Mouse (Mus musculus): ENCODE results near the gene Pdzd3.

DNA sequence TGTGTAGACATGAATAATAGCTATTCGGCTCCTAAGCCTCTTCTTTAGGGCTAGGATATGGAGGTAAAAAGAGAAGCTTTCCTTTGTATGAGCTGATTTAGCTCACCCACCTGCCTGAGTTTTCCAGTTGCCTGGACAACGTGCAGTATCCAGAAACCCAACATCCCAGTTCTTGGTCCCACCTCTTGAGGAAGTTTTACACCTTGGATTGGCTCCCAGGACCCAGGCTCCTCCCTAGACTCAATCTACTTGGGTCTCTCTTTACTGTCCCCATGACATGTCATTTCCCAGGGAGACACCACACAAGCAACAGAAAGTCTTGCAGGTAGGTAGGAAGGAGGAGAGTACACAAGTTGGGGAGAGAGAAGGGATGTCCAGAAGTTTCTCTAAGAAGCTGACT is 10.9 kb downstream of the Pdzd3 start, which contains the start of gene Ccdc153:
- TF ChIP-seq CTCF (IDR thresholded peaks at IDR 0.05; ENCODE audit: extremely low read depth, insufficient read length, insufficient replicate concordance, low read depth, low read length) (no peak), POLR2A (IDR thresholded peaks at IDR 0.05; ENCODE audit: low read depth, low read length) (no peak)

Data from small intestine, adult 2 months (tissue).